Mouse (Mus musculus): Measurements from ENCODE around the gene Ppil6.

Ppil6 gene

GRCm38 (mm10) chr10:41536714-41537113 is 46.5 kb downstream of the Ppil6 start:
- no peak for DNase-seq

GRCm38 (mm10) chr10:41537226-41537982 is 47.2 kb downstream of the Ppil6 start:
- no peak for DNase-seq

- no peak for DNase-seq
Observed at GRCm38 (mm10) chr10:41537983-41538330, 47.7 kb downstream of the Ppil6 start.

GRCm38 (mm10) chr10:41538986-41539385 is 48.7 kb downstream of the Ppil6 start:
- DNase-seq = no peak

- DNase-seq = no peak
Observed at GRCm38 (mm10) chr10:41542057-41542456, 51.8 kb downstream of the Ppil6 start.

- DNase-seq = no peak
Observed at GRCm38 (mm10) chr10:41543439-41543838, 53.2 kb downstream of the Ppil6 start.

GRCm38 (mm10) chr10:41543844-41544243 is 53.6 kb downstream of the Ppil6 start:
- no peak for DNase-seq

GRCm38 (mm10) chr10:41544481-41545190 is 54.4 kb downstream of the Ppil6 start:
- peak; percentile 26 for DNase-seq

GRCm38 (mm10) chr10:41545224-41545755 is 55.1 kb downstream of the Ppil6 start:
- DNase-seq = no peak

GRCm38 (mm10) chr10:41546396-41547165 is 56.3 kb downstream of the Ppil6 start:
- peak; percentile 71 for DNase-seq

GRCm38 (mm10) chr10:41550711-41551110 is 60.5 kb downstream of the Ppil6 start:
- no peak for DNase-seq

GRCm38 (mm10) chr10:41552319-41552718 is 62.1 kb downstream of the Ppil6 start:
- no peak for DNase-seq

GRCm38 (mm10) chr10:41552847-41553589 is 62.8 kb downstream of the Ppil6 start:
- peak; percentile 72 for DNase-seq

GRCm38 (mm10) chr10:41553711-41554110 is 63.5 kb downstream of the Ppil6 start:
- no peak for DNase-seq

GRCm38 (mm10) chr10:41555081-41555480 is 64.8 kb downstream of the Ppil6 start:
- no peak for DNase-seq

GRCm38 (mm10) chr10:41558401-41558800 is 68.2 kb downstream of the Ppil6 start:
- no peak for DNase-seq

- DNase-seq = no peak
Observed at GRCm38 (mm10) chr10:41561701-41562395, 71.6 kb downstream of the Ppil6 start.

All from kidney, postnatal 10 days (tissue).